Mouse (Mus musculus) midbrain, embryonic 14.5 days (tissue): ENCODE results near the gene Sept4. TPM values are rescaled to one million over a fixed set of nuclear protein-coding genes. Genes with fewer than 3 reads are reported as not detected.

Source experiments
- ATAC-seq: fragments of 200-750 bp; cut with Nextera tagmentation; 2 replicates; pipeline ENCODE4 v1.8.0; 2017; ENCODE audit warnings: moderate number of reproducible peaks, moderate library complexity; ENCODE audit not compliant: low FRiP score, low TSS enrichment
- DNase-seq: peaks from one replicate; pipeline ENCODE4 v3.0.0-alpha.2; 2015
- H3K27ac ChIP-seq: fragments of 300-500 bp; sonication (generic); replicated peaks from 2 replicates; pipeline ENCODE4 v1.5.1; 2014; ENCODE audit warnings: mild to moderate bottlenecking, low read depth, low read length, moderate library complexity
- H3K27me3 ChIP-seq: fragments of 300-500 bp; sonication (generic); 2 replicates; pipeline ENCODE4 v1.6.1; 2014; ENCODE audit warnings: low read length, control low read depth, mixed read lengths; ENCODE audit not compliant: control insufficient read depth, insufficient read depth
- H3K36me3 ChIP-seq: fragments of 300-500 bp; sonication (generic); 2 replicates; pipeline ENCODE4 v1.6.1; 2014; ENCODE audit warnings: low read length, control low read depth; ENCODE audit not compliant: control insufficient read depth, insufficient read depth
- H3K4me1 ChIP-seq: fragments of 300-500 bp; sonication (generic); 2 replicates; pipeline ENCODE4 v1.6.1; 2014; ENCODE audit warnings: mild to moderate bottlenecking, antibody characterized with exemption, low read length, control low read depth; ENCODE audit not compliant: control insufficient read depth, insufficient read depth
- H3K4me2 ChIP-seq: fragments of 300-500 bp; sonication (generic); 2 replicates; pipeline ENCODE4 v1.6.1; 2014; ENCODE audit warnings: mild to moderate bottlenecking, low read length, moderate library complexity
- H3K4me3 ChIP-seq: fragments of 300-500 bp; sonication (generic); replicated peaks from 2 replicates; pipeline ENCODE4 v1.5.1; 2014; ENCODE audit warnings: low read depth, low read length
- H3K9ac ChIP-seq: fragments of 300-500 bp; sonication (generic); replicated peaks from 2 replicates; pipeline ENCODE4 v1.6.1; 2014; ENCODE audit warnings: mild to moderate bottlenecking, low read length, moderate library complexity
- H3K9me3 ChIP-seq: fragments of 300-500 bp; sonication (generic); 2 replicates; pipeline ENCODE4 v1.6.1; 2016; ENCODE audit warnings: low read length, control low read depth, mixed read lengths; ENCODE audit not compliant: control insufficient read depth
- WGBS: fragments of 180-500 bp; shearing (Covaris S2); extraction: QIAGEN DNeasy Blood & Tissue Kit; methylation state at CpG from one replicate; pipeline ENCODE4 v1.1.7; 2014; 5-methylcytosine and 5-hydroxymethylcytosine counted together
- polyA plus RNA-seq: library from polyadenylated mRNA; unstranded; fragments of >200 nt; fragmentation: Nextera tagmentation; extraction: Ambion mirVana; gene quantifications from 2 replicates; pipeline ENCODE4 v1.2.1, GENCODE M21; 2014

The Sept4 gene
- polyA plus RNA-seq, 1 experiment from 2014 or later: 20.0 TPM

GRCm38 (mm10) chr11:87581933-87582710, 13.4 kb downstream of the Sept4 start:
- 85% methylated on average over 8 of the region's 8 CpGs for WGBS
- H3K4me3 ChIP-seq: no peak overlapping the region

GRCm38 (mm10) chr11:87583291-87584034, 14.8 kb downstream of the Sept4 start:
- Histone ChIP-seq H3K4me3 (no peak overlapping the region), H3K36me3 (no peaks in the 10 kb centered on the region), H3K4me2 (no peak overlapping the region), H3K9ac (no peak overlapping the region), H3K27me3 (no peaks in the 10 kb centered on the region), H3K9me3 (no peaks in the 10 kb centered on the region), H3K4me1 (0 out of 2 replicates have a peak, but pooled peaks cover 7% of the 10 kb centered on the region), H3K27ac (no peak overlapping the region)
- DNase-seq: no peak
- no peak for ATAC-seq
- 88% methylated on average over 6 of the region's 6 CpGs for WGBS

More at GRCm38 (mm10) chr11:87581933-87582710, 13.4 kb downstream of the Sept4 start:
- Histone ChIP-seq H3K27me3 (no peaks in the 10 kb centered on the region), H3K9me3 (no peaks in the 10 kb centered on the region), H3K9ac (no peak overlapping the region), H3K4me2 (no peak overlapping the region), H3K4me1 (peaks cover 17% of the 10 kb centered on the region), H3K27ac (no peak overlapping the region), H3K36me3 (no peaks in the 10 kb centered on the region)
- no peak for ATAC-seq
- DNase-seq: no peak

- Histone ChIP-seq H3K9ac (no peak overlapping the region), H3K4me3 (no peak overlapping the region), H3K9me3 (no peaks in the 10 kb centered on the region), H3K27me3 (no peaks in the 10 kb centered on the region), H3K4me2 (no peak overlapping the region), H3K36me3 (no peaks in the 10 kb centered on the region), H3K27ac (no peak overlapping the region), H3K4me1 (peaks cover 5% of the 10 kb centered on the region; the same call in 1 of the 2 replicates)
- WGBS: 89% methylated on average over 10 of the region's 10 CpGs
- DNase-seq: no peak
- ATAC-seq: no peak
Observed at GRCm38 (mm10) chr11:87584711-87585505, 16.2 kb downstream of the Sept4 start.

- H3K4me2 ChIP-seq: no peak overlapping the region
- no peak overlapping the region for H3K27ac ChIP-seq
- no peaks in the 10 kb centered on the region for H3K36me3 ChIP-seq
- no peaks in the 10 kb centered on the region for H3K27me3 ChIP-seq
- 92% methylated on average over 5 of the region's 5 CpGs for WGBS
- H3K9ac ChIP-seq: no peak overlapping the region
- peaks cover 15% of the 10 kb centered on the region for H3K4me1 ChIP-seq
- H3K9me3 ChIP-seq: no peaks in the 10 kb centered on the region
- H3K4me3 ChIP-seq: no peak overlapping the region
- ATAC-seq: no peak
- no peak for DNase-seq
Observed at GRCm38 (mm10) chr11:87587211-87587874, 18.6 kb downstream of the Sept4 start.

- DNase-seq (no peak), ATAC-seq (no peak)
- Histone ChIP-seq H3K9me3 (no peaks in the 10 kb centered on the region), H3K27ac (no peak overlapping the region), H3K4me3 (0 out of 2 replicates have a peak overlapping the region, but pooled peaks have one; percentile 65), H3K36me3 (peaks cover 8% of the 10 kb centered on the region; the same call in 1 of the 2 replicates), H3K27me3 (no peaks in the 10 kb centered on the region), H3K4me2 (no peak overlapping the region), H3K9ac (no peak overlapping the region), H3K4me1 (peaks cover 25% of the 10 kb centered on the region)
- 91% methylated on average over 8 of the region's 8 CpGs for WGBS
Observed at GRCm38 (mm10) chr11:87589605-87590004, 20.9 kb downstream of the Sept4 start.

GRCm38 (mm10) chr11:87590841-87591525, 22.3 kb downstream of the Sept4 start:
- ATAC-seq: no peak
- H3K4me1 ChIP-seq: peaks cover 30% of the 10 kb centered on the region

GRCm38 (mm10) chr11:87591526-87592353, 23.0 kb downstream of the Sept4 start, which contains the start of gene Mtmr4:
TSS of gene Mtmr4 (plus strand) at chr11:87592162.
- Histone ChIP-seq H3K36me3 (peaks cover 8% of the 10 kb centered on the region; the same call in 1 of the 2 replicates), H3K4me1 (peaks cover 32% of the 10 kb centered on the region), H3K9me3 (no peaks in the 10 kb centered on the region), H3K4me3 (peak within 1 kb of the TSS; percentile 65), H3K27me3 (no peaks in the 10 kb centered on the region), H3K9ac (peak within 1 kb of the TSS; percentile 76), H3K27ac (peak within 1 kb of the TSS; percentile 91), H3K4me2 (peak within 1 kb of the TSS; percentile 93)
- ATAC-seq: peak; percentile 98
- peak; percentile 98 for DNase-seq
- WGBS: under 1% methylated on average over 61 of the region's 61 CpGs

More at GRCm38 (mm10) chr11:87590841-87591525, 22.3 kb downstream of the Sept4 start:
- Histone ChIP-seq H3K9me3 (no peaks in the 10 kb centered on the region), H3K4me3 (peak overlapping the region; percentile 65), H3K27ac (peak overlapping the region; percentile 90), H3K9ac (peak overlapping the region; percentile 76), H3K27me3 (no peaks in the 10 kb centered on the region), H3K36me3 (peaks cover 8% of the 10 kb centered on the region; the same call in 1 of the 2 replicates), H3K4me2 (peak overlapping the region; percentile 93)
- WGBS: 2% methylated on average over 25 of the region's 25 CpGs
- DNase-seq: peak; percentile 58
